Mouse (Mus musculus): ENCODE data around the gene Jak3.

The Jak3 gene

DNA sequence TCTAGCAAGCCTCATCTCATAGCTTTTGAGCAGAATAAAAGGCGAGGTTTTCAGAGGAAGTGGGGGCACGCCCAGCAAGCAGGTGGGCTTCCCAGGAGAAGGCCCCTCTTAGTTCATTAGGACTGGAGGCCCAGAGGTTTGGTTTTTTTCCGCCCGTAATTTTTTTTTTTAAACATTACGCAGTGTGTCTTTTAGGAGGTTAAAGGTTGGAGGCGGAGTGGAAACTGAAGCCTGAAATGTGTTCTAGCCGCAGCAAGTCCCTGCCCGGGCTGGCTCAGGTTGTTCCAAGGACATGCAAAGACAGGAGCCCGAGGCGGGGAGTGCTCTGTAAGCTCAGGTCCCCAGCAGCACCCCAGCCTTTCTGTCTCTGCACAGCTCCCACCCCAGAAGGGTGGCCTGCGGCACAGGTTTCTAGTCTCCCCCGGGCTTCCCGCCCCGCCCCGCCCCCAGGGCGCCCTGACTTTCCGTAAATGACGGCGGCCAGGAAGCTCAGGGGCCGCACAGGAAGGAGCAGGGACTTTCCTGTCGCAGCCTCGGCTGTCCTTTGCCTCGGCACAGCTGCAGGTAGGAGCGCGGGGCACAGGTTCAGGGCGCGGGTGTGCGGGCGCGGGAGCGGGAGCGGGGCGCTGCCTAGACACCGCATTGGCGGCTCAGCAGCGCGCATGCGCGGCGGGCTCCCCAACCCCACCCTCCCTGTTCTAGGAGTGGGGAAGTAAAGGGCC lies at the start of gene Jak3:
Jak3 (plus strand) TSS at position 277 of the 722 bp plus-strand sequence.
- DNase-seq, result peak; percentile 72

DNA sequence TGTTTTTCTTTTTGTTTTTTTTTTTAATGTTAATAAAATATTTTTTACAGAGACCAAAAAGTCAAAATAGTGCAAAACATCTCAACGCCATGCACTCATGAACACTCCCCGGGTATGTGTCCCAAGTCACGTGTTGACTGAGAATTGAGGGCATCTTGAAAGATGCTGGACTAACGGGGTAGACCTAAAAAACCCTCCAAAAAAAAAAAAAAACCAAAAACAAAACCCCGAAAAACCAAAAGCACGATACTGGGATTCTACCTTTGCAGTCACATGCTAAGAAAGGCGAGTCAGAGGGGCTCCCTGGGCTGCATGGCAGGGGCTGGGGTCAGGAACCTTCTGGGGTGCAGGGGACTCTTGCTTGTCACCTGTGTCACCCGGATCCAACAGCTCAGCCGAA lies 49.3 kb upstream of the Jak3 start:
- DNase-seq, result no peak

DNA sequence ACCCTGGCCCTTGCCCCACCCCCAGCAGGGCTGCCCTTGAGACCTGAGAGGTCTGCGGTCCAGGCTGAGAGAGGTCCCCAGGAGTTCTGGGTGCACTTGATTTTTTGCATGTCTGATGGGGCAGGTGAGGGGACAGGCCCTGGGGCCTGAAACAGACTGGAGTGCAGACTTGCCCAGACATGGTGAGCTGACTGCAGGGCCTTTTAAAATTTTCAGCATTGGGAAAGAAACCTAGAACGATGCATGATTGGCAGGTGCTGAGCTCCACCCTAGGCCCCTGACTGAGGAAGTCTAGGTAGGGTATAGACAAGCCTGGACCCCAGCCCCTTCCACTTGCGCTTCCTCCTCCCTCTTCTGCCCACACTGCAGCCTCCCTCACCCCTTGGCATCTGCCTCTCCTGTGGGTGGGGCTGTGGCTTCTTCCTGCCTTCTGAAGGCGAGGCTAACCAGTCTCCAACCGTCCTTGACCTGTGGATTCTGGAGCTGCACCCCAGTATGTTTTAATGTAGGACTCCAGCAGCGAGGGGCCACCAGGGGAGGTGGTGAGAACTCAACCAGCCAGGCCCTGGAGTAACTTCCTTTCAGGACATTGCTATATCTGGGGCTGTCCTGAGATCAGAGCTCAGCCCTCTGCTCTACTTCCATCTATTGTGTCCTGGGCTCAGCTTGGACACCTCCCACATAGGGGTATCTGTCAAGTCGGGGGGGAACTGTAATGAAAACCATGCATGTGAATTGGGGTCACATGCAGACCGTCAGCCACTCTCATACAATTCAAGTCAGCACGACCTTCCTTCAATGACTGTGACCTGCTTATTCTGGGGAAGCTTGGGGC lies 48.6 kb upstream of the Jak3 start:
- DNase-seq, result no peak

DNA sequence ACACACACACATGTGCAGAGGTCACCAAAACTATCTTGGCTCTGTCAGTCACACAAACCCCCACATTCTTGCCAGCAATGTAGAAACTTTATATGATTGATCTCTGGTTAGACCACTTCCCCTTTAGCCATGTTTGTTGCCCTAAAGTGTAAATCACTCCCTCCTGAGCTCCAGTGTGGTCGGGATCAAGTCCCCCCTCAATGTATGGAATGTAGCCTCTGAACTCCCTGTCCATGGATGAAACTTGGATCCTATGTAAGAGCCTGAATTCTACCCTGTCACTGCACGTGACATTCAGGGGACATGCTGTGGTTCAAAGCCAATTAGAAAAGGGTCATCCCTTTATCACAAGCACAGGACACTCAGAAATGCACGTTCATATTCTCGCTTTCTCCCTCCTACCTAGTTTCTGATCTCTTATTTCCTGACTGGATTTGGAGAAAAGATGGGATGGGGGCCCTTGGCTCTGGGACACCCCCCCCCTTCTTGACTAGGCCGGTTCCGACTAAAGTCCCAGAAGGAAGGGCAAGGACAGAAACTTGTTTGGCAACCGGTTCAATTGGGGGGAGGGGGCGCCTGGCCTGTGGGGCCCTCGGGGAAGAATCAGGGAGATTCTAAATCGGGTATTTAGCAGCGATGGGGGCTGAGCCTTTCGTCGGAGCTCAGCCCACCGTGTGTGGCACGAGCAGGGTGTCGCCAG lies 47.5 kb upstream of the Jak3 start:
- DNase-seq, result no peak

DNA sequence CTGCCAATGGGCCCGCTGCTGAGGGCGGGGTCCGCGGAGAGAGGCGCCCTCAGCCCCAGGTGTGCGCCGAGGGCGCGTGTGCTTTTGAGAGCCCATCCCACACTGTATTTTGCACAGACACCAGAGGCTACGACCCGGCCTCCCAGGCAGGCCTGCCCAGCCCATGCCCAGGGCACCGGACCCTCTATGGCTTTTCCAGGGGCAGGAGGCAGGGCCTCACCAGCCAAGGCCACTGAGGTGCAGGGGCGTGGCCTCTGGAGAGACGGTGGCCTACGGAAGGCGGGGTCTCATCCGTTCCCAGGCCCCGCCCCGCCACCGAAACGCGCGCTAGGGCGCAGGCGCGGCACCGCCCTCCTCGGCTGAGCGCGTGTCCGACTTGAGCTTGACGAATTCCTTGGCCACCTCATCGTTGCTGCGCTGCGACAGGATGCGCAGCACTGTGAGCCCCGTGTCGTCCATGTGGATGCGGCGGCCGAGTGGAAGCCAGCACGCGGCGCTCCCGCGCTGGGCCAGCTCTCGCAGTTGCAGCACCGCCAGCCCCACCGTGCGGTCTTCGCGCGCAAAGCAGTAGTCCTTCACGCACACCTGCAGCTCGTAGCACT lies 46.9 kb upstream of the Jak3 start:
- DNase-seq, result peak; percentile 88

DNA sequence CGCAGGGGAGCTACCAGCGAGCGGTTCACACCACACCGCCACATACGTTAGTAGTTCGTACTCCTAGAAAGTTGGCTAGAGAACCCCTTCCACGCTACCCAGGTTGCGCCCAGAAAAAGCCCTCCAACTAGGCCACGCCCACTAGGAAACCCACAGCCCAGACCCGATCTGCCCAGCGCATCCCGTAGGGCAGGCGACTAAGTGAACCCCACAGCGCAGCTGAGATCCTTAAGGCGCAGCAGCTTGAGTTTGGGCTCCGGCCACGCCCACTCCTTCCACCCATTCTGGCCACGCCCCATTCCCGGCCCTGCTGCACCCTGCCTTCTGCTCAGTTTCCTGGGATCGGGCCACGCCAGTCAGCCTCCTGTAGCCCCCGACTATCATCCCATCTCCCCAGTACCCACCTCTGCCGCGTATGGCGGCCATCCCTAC lies 46.3 kb upstream of the Jak3 start:
- no peak for DNase-seq

DNA sequence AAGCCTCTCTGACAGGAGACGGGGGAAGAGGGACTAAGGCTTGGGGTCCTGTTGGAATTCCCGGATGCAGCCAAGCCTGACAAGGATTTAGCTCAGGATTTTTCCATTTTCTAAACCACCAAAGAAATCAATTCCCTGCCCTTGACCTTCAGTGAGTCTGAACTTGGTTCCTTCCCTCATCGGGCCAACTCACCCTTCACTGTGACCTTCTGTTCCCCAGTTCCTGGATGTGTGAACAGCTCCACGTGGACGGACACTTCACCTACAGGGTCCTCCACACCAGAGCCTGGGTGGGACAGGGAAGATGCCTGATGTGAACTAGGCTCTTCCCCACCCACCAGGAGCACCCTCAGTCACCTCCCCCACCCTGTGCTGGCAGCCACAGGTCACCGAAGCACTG lies 45.3 kb upstream of the Jak3 start:
- no peak for DNase-seq

DNA sequence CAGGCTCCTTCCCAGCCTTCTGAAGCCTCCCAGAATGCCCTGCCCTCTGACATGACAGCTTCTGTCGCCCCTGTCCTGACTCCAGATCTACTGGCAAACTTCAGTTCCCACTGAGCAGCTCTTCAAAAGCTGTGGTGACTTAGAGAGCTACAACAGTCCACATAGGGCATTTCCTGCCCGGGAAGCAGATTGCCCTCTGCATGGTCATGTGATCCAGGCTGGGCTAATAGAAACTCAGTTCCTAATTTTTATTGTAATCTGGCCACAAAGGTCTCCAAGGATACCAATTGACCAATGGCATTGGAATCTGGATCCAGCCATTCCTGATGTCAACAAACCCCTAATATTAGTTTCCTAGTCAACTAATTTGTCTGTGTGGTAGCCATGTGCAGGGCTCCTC lies 44.2 kb upstream of the Jak3 start:
- DNase-seq, result no peak

DNA sequence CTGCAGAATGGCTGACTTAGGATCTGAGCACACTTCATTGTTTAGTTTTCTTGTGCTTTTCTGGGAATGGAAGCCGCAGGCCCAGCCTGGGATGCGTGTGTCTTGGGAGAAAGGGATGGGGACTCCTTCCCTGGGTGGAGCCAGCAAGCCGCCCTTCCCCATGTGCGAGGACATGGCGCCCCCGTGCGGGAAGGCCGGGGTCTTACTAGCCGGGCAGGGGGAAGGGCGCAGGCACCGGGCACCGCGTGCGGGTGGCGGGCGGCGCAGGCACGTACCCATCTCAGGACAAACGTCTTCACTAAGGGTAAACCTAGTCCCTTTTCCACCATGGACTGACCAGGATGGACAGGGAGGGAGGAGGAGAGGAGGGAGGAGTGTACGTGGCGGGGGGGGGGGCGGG lies 42.9 kb upstream of the Jak3 start:
- no peak for DNase-seq

DNA sequence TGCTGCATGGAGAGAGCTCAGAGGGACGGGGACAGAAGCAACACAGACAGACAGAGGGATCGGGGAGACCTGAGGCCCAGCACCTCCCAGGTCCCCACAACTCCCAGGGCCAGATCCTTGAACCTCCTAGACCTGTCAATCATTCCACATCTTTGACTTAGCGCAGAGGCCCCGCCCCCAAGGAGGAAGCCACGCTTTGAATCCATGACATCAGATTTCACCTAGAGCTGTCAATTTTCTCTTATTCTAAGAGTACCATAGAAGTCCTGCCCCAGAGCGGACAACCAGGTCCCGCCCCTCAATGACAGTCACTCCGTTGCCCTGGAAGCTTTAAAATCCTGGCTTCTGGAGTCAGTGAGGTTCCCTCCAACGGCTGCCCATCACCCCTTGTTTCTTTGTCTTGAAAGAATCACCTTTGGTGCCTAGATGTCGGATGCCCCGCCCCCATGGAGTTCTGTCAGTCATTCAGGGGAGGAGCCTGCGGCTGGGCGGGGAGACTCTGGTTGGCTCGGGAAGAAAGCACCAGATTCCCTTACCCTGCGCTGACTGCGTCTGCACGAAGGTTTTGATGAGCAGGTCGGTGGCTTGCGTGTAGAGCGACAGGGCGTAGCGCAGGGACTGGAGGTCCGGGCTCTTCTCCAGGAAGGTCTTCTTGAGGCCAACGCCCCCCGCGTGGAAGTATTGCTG lies 42.0 kb upstream of the Jak3 start:
- no peak for DNase-seq

DNA sequence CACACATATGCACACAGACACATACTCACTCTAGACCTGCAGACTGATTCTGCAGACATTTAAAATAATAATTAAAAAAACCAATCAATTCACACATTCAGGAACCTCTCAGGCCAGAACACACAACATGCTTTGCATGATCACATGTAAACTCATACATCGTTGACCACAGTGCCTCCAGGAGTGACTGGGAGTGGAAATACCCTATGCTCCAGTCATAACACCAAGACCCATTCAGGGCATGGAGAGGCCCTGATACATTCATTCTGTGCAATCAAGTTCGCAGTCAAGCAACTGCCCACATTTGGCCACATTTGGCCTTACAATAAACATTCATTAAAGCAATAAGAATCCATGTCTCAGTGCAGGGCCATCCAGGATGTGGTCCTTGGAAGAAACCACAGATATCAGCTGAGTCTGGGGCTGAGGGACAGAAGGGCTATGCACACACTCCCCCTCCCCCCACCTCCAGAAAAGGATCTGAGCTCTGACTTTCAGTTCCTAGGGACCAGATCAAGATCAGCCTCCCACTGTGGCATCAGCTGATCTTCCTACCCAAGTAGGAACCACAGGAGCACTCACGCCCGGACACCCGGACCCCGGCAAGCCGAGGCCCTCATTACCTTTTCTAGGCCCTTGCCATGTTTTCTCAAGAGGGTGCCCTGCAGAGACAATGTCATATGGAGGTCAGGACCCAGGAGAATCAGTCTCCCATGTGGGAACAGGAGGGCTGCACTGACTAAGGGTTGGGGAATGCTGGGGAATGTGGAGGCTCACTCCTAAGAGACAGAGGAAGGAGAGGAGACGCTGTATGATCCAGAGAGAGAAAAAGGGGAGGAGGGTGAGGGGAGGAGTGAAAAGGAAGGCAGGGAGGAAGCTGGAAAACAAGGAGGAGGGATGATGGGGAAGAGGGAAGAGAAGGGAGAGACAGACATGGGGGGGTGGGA lies 38.7 kb upstream of the Jak3 start:
- no peak for DNase-seq

DNA sequence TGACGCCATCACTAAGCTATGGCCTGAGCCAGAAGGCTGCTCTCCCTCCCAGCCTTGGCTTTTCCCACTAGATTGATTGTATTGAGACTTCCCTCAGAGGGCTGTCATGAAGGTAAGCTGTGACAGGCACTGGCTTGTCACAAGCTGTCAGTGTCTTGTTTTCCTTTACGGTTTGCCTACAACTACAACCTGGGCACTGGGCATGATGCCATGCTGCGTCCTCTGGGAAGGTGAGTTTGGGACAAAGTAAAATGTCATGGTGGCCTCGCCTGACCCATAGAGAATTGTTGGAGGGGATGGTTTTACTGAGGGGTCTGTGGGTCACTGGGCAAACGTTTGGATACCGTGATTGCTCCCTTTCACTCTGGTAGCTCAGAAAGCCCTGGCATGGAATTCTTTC lies 37.8 kb upstream of the Jak3 start:
- no peak for DNase-seq

DNA sequence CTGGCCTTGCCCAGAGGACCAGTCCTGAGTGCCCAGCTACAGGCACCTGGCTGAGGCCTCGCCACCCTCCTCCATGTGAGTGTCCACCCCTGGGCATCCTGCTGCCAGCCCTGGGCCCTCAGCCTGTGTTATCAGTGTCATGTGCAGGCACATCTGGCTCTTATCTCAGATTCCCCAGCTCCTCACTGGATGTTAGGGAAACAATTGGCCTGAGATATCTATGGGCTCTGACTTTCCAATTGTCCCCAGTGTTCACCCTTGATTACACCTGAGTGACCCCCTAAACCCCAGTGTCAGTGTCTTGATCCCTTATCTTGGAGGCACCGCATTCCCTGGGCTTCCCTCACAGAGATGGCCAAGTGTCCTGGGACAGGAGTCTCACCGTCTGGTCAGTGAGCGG lies 36.8 kb upstream of the Jak3 start:
- DNase-seq, result no peak

DNA sequence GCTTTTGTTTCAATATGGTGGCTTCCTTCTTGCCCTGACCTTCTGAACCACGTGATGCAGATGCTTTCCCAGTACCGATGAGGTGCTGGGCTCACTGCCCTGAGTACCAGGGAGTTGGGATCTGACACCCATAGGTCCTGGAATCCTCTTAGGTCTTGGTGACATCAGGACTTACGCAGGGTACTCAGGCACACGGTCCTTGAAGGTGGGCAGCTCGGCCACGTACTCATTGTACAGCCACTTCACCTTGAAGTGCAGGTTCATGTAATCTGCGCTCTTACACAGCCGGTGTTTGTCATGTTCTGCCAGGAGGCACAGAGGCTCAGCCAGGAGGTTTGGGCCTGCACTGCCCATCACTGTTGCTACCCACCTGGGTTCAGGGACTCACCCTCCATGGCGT lies 30.6 kb upstream of the Jak3 start:
- no peak for DNase-seq

DNA sequence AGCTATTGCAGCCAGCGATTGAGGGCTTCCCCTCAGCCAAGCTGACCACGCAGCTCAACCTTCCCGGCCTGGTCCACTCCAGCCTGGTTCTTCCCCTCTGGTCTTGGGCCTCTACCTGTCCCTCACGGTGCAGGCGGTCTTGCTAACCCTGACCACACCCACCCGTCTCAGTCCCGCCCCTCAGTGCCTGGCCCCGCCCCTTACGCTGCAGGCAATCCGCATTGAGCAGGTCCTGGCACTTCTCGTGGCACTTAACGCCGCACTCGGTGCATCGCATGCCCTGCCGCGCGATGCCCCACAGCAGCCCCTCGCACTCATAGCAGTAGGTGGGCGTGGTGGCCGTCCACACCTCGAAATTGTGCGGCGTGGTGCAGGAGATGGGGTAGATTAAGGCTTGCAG lies 21.5 kb upstream of the Jak3 start:
- DNase-seq, result no peak

DNA sequence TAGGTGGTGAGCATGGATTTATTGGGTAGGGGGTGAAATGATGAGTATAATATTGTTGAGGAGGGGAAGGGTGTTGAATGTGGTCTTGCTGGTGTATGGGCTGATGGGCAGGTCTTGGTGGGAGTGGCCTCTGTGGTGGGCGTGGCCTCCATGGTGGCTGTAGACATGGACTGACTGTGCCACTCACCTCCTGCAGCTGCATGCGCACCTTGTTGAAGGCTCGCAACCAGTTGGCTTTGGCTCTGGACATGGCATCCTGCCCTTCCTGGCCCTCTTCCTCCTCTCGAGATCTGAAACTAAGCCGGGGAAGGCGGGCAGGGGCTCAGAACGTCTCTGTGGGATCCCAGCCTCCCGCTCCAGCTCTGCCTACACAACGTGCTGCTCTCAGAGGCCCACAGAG lies 18.3 kb upstream of the Jak3 start:
- DNase-seq, result no peak

DNA sequence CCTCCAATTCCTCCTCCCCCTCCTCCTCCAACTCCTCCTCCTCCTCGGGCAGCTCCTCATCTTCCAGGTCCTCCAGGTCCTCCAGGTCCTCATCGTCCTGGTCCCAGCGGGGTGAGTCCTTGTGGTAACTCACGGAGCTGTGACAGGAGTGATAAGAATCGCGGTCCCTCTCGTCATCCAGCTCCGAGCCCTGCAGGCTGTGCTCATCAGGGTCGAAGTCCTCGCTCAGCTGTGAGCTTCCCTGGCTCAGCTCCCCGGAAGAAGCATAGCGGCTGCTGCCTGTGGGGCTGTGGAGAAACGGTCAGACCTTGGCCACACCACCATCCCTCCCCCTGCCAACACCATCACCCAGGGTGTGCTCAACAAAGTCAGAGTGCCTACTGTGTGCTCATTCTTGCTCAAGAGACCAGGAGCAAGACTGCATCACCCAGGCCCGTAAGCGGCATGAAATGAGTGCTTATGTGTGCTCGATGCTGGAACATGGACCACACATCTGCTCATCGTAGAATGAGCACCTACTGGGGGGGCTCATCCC lies 17.5 kb upstream of the Jak3 start:
- no peak for DNase-seq

DNA sequence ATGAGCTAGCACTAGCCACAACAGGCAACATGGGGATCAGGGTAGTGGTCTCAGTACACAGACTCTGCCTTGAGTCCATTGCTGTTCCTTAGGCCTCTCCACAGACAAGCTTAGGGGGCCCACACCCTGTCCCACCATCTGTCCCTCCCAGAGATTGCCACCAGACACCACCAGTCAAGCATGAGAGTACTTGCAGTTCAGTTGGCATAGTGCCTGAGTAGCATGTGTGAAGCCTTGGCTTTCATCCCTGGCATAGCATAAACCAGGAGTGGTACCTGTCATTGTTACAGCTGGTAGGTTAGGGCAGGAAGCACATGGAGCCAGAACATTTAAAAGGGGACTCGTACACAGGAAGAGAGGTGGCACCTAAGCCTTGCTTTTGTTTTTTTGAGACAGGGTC lies 16.3 kb upstream of the Jak3 start:
- DNase-seq, result peak; percentile 57

DNA sequence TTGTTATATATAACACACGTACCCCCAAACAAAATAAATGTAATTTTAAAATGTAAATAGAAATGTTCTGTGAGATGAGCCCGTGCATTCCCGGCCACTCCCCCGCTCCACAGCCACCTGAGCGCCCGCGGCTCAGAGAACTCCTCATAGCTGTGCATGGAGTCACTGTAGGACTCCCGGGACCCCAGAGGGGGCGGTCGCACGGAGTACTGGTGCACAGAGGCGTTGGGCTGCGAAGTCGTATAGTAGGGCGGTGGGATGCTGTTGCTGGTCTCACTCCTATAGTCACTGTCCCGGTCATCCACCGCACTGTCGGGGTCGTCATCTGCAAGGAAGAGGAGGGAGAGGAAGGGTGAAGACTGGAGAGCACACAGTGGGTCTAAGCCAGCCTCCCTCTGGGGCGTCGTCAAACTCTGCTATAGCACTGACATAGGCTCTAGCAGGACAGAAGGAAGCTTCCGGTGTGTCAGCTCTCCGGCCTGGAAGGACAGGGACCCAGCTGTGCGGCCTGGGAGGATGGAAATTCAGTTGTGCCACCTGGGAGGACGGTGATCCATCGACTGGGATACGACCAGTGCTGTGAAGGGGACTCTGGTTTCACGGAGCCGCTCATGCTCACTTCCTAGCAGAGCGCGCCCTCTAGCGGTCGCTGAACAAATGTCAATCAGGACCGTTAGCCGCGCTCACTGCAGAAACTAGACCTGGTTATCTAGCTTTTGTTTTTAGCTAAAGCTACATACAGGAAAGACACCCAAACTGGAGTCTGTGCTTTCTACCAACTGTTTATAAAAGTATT lies 15.6 kb upstream of the Jak3 start:
- DNase-seq, result peak; percentile 87

DNA sequence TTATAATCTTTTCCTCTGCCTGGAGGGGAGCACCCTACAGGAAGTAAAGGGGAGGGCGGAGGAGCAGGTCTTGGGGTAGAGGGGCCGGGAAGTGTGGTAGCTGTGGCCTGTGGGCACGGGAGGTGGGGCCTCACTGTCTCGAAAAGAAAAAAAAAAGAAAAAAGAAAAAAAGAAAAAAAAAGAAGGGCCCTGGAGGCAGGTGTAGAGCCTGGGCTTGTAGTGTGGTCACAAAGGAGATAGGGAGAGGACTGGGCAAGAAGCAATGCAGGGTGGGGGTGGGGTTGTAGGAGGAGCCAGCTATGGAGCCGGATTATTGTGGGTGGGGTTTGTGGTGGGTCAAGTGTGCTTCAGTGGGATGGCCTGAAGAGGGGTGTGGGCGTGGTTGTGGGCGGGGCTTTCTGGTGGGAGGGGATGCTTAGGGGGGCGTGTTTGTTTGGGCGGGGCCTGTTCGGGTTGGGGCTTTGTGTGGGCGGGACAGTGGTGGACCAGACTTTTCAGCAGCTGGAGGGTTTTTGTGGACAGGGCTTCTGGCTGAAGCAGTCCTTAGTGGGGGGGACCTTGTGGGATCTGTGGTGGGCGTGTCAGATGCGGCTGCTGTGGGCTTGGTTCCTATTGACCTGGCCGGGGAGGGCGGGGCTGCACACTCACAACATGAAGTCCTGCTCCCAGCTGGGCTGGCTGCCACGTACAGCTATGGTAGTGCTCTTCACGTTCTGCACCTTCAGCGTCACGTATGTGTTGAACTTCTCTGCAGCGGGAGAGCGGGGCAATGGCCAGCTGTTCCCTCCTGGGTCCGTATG lies 10.6 kb upstream of the Jak3 start:
- DNase-seq, result no peak
